Mouse (Mus musculus): ENCODE results near the gene Thrap3. TPM values are rescaled to one million over a fixed set of nuclear protein-coding genes. Genes with fewer than 3 reads are reported as not detected.

The Thrap3 gene
- polyA plus RNA-seq, 1 experiment from 2014 or later: 210 TPM

GRCm38 (mm10) chr4:126160981-126161380 is 41.6 kb downstream of the Thrap3 start:
- no peak for ATAC-seq (ENCODE audit: low FRiP score, low TSS enrichment)
- 86% methylated on average over 8 of the region's 8 CpGs for WGBS
- no peaks in the 10 kb centered on the region for H3K27me3 ChIP-seq (ENCODE audit: insufficient read depth, low read length)
- no peak overlapping the region for H3K4me3 ChIP-seq (ENCODE audit: low read length)
- H3K9ac ChIP-seq (replicated peaks; ENCODE audit: low read length): no peak overlapping the region
- no peak overlapping the region for H3K27ac ChIP-seq (ENCODE audit: low read length)
- H3K9me3 ChIP-seq (ENCODE audit: low read length): no peaks in the 10 kb centered on the region
- peaks cover 31% of the 10 kb centered on the region for H3K4me1 ChIP-seq (ENCODE audit: insufficient read depth, low read length)
- no peak overlapping the region for H3K4me2 ChIP-seq (replicated peaks; ENCODE audit: low read depth, low read length)
- peaks cover 8% of the 10 kb centered on the region for H3K36me3 ChIP-seq (ENCODE audit: insufficient read depth, low read length)

GRCm38 (mm10) chr4:126159455-126159854 is 43.1 kb downstream of the Thrap3 start:
- no peak overlapping the region for H3K9ac ChIP-seq (replicated peaks; ENCODE audit: low read length)
- H3K9me3 ChIP-seq (ENCODE audit: low read length): no peaks in the 10 kb centered on the region
- ATAC-seq (ENCODE audit: low FRiP score, low TSS enrichment): no peak
- no peak overlapping the region for H3K4me3 ChIP-seq (ENCODE audit: low read length)
- no peaks in the 10 kb centered on the region for H3K27me3 ChIP-seq (ENCODE audit: insufficient read depth, low read length)
- H3K27ac ChIP-seq (ENCODE audit: low read length): no peak overlapping the region
- 80% methylated on average over 8 of the region's 8 CpGs for WGBS
- peaks cover 41% of the 10 kb centered on the region for H3K4me1 ChIP-seq (ENCODE audit: insufficient read depth, low read length)
- H3K4me2 ChIP-seq (replicated peaks; ENCODE audit: low read depth, low read length): no peak overlapping the region
- H3K36me3 ChIP-seq (ENCODE audit: insufficient read depth, low read length): no peaks in the 10 kb centered on the region; the same call in 1 of the 2 replicates

- Histone ChIP-seq H3K36me3 (ENCODE audit: insufficient read depth, low read length) (peaks cover 3% of the 10 kb centered on the region; the same call in 1 of the 2 replicates), H3K9ac (replicated peaks; ENCODE audit: low read length) (no peak overlapping the region), H3K4me3 (ENCODE audit: low read length) (no peak overlapping the region), H3K9me3 (ENCODE audit: low read length) (no peaks in the 10 kb centered on the region), H3K4me2 (replicated peaks; ENCODE audit: low read depth, low read length) (no peak overlapping the region), H3K27ac (ENCODE audit: low read length) (no peak overlapping the region), H3K27me3 (ENCODE audit: insufficient read depth, low read length) (no peaks in the 10 kb centered on the region), H3K4me1 (ENCODE audit: insufficient read depth, low read length) (peaks cover 29% of the 10 kb centered on the region)
- no peak for ATAC-seq (ENCODE audit: low FRiP score, low TSS enrichment)
- 94% methylated on average over 6 of the region's 6 CpGs for WGBS
Measured at GRCm38 (mm10) chr4:126157562-126157961, 45.0 kb downstream of the Thrap3 start.

GRCm38 (mm10) chr4:126156617-126157016 is 45.9 kb downstream of the Thrap3 start:
- no peaks in the 10 kb centered on the region for H3K27me3 ChIP-seq (ENCODE audit: insufficient read depth, low read length)
- WGBS: 61% methylated on average over 5 of the region's 5 CpGs
- peak overlapping the region; percentile 93 for H3K27ac ChIP-seq (ENCODE audit: low read length)
- peaks cover 22% of the 10 kb centered on the region for H3K4me1 ChIP-seq (ENCODE audit: insufficient read depth, low read length)
- peaks cover 10% of the 10 kb centered on the region for H3K36me3 ChIP-seq (ENCODE audit: insufficient read depth, low read length)
- H3K9me3 ChIP-seq (ENCODE audit: low read length): no peaks in the 10 kb centered on the region
- no peak overlapping the region for H3K4me3 ChIP-seq (ENCODE audit: low read length)
- ATAC-seq (ENCODE audit: low FRiP score, low TSS enrichment): no peak
- no peak overlapping the region for H3K9ac ChIP-seq (replicated peaks; ENCODE audit: low read length)
- no peak overlapping the region for H3K4me2 ChIP-seq (replicated peaks; ENCODE audit: low read depth, low read length)

- Histone ChIP-seq H3K4me1 (ENCODE audit: insufficient read depth, low read length) (peaks cover 28% of the 10 kb centered on the region), H3K27me3 (ENCODE audit: insufficient read depth, low read length) (no peaks in the 10 kb centered on the region), H3K27ac (ENCODE audit: low read length) (peak overlapping the region; percentile 93), H3K4me2 (replicated peaks; ENCODE audit: low read depth, low read length) (no peak overlapping the region), H3K9me3 (ENCODE audit: low read length) (no peaks in the 10 kb centered on the region), H3K9ac (replicated peaks; ENCODE audit: low read length) (no peak overlapping the region; the same call in 1 of the 2 replicates), H3K4me3 (ENCODE audit: low read length) (no peak overlapping the region), H3K36me3 (ENCODE audit: insufficient read depth, low read length) (peaks cover 10% of the 10 kb centered on the region)
- ATAC-seq (ENCODE audit: low FRiP score, low TSS enrichment): peak; percentile 77
- 19% methylated on average over 2 of the region's 2 CpGs for WGBS
Measured at GRCm38 (mm10) chr4:126155869-126156268, 46.7 kb downstream of the Thrap3 start.

GRCm38 (mm10) chr4:126155183-126155582 is 47.4 kb downstream of the Thrap3 start:
- H3K4me1 ChIP-seq (ENCODE audit: insufficient read depth, low read length): peaks cover 35% of the 10 kb centered on the region
- no peaks in the 10 kb centered on the region for H3K9me3 ChIP-seq (ENCODE audit: low read length)
- H3K9ac ChIP-seq (replicated peaks; ENCODE audit: low read length): no peak overlapping the region
- peak overlapping the region; percentile 93 for H3K27ac ChIP-seq (ENCODE audit: low read length)
- H3K4me3 ChIP-seq (ENCODE audit: low read length): no peak overlapping the region
- H3K27me3 ChIP-seq (ENCODE audit: insufficient read depth, low read length): no peaks in the 10 kb centered on the region
- H3K36me3 ChIP-seq (ENCODE audit: insufficient read depth, low read length): peaks cover 10% of the 10 kb centered on the region
- 25% methylated on average over 4 of the region's 4 CpGs for WGBS
- H3K4me2 ChIP-seq (replicated peaks; ENCODE audit: low read depth, low read length): no peak overlapping the region
- ATAC-seq (ENCODE audit: low FRiP score, low TSS enrichment): no peak

- Histone ChIP-seq H3K36me3 (ENCODE audit: insufficient read depth, low read length) (peaks cover 10% of the 10 kb centered on the region), H3K27ac (ENCODE audit: low read length) (no peak overlapping the region), H3K9ac (replicated peaks; ENCODE audit: low read length) (no peak overlapping the region), H3K4me3 (ENCODE audit: low read length) (no peak overlapping the region), H3K4me1 (ENCODE audit: insufficient read depth, low read length) (peaks cover 46% of the 10 kb centered on the region), H3K4me2 (replicated peaks; ENCODE audit: low read depth, low read length) (no peak overlapping the region), H3K9me3 (ENCODE audit: low read length) (no peaks in the 10 kb centered on the region), H3K27me3 (ENCODE audit: insufficient read depth, low read length) (no peaks in the 10 kb centered on the region)
- no peak for ATAC-seq (ENCODE audit: low FRiP score, low TSS enrichment)
- WGBS: 57% methylated on average over 14 of the region's 14 CpGs
Measured at GRCm38 (mm10) chr4:126152864-126153263, 49.7 kb downstream of the Thrap3 start.

GRCm38 (mm10) chr4:126151701-126152440 is 50.7 kb downstream of the Thrap3 start:
- Histone ChIP-seq H3K4me2 (replicated peaks; ENCODE audit: low read depth, low read length) (no peak overlapping the region), H3K9me3 (ENCODE audit: low read length) (no peaks in the 10 kb centered on the region), H3K4me3 (ENCODE audit: low read length) (no peak overlapping the region), H3K27ac (ENCODE audit: low read length) (0 out of 2 replicates have a peak overlapping the region, but pooled peaks have one; percentile 95), H3K9ac (replicated peaks; ENCODE audit: low read length) (no peak overlapping the region), H3K4me1 (ENCODE audit: insufficient read depth, low read length) (peaks cover 54% of the 10 kb centered on the region), H3K27me3 (ENCODE audit: insufficient read depth, low read length) (no peaks in the 10 kb centered on the region), H3K36me3 (ENCODE audit: insufficient read depth, low read length) (peaks cover 10% of the 10 kb centered on the region)
- WGBS: 78% methylated on average over 16 of the region's 16 CpGs
- no peak for ATAC-seq (ENCODE audit: low FRiP score, low TSS enrichment)

GRCm38 (mm10) chr4:126150949-126151320 is 51.6 kb downstream of the Thrap3 start:
- Histone ChIP-seq H3K27ac (ENCODE audit: low read length) (peak overlapping the region; percentile 95), H3K27me3 (ENCODE audit: insufficient read depth, low read length) (no peaks in the 10 kb centered on the region), H3K4me1 (ENCODE audit: insufficient read depth, low read length) (peaks cover 55% of the 10 kb centered on the region), H3K4me2 (replicated peaks; ENCODE audit: low read depth, low read length) (peak overlapping the region; percentile 76), H3K36me3 (ENCODE audit: insufficient read depth, low read length) (peaks cover 10% of the 10 kb centered on the region; the same call in 1 of the 2 replicates), H3K9me3 (ENCODE audit: low read length) (no peaks in the 10 kb centered on the region), H3K9ac (replicated peaks; ENCODE audit: low read length) (peak overlapping the region; percentile 89), H3K4me3 (ENCODE audit: low read length) (peak overlapping the region; percentile 75)
- ATAC-seq (ENCODE audit: low FRiP score, low TSS enrichment): no peak
- 40% methylated on average over 6 of the region's 6 CpGs for WGBS

- Histone ChIP-seq H3K9me3 (ENCODE audit: low read length) (no peaks in the 10 kb centered on the region), H3K9ac (replicated peaks; ENCODE audit: low read length) (peak overlapping the region; percentile 89), H3K4me2 (replicated peaks; ENCODE audit: low read depth, low read length) (peak overlapping the region; percentile 76), H3K4me3 (ENCODE audit: low read length) (peak overlapping the region; percentile 75), H3K4me1 (ENCODE audit: insufficient read depth, low read length) (peaks cover 54% of the 10 kb centered on the region), H3K36me3 (ENCODE audit: insufficient read depth, low read length) (peaks cover 10% of the 10 kb centered on the region; the same call in 1 of the 2 replicates), H3K27ac (ENCODE audit: low read length) (peak overlapping the region; percentile 95), H3K27me3 (ENCODE audit: insufficient read depth, low read length) (no peaks in the 10 kb centered on the region)
- WGBS: 14% methylated on average over 16 of the region's 16 CpGs
- peak; percentile 69 for ATAC-seq (ENCODE audit: low FRiP score, low TSS enrichment)
Measured at GRCm38 (mm10) chr4:126150297-126150948, 52.1 kb downstream of the Thrap3 start.

Measured in kidney, embryonic 16.5 days (tissue).